Comparison of ENCODE assay signal across 9 mouse cellular contexts in the genomic region with DNA sequence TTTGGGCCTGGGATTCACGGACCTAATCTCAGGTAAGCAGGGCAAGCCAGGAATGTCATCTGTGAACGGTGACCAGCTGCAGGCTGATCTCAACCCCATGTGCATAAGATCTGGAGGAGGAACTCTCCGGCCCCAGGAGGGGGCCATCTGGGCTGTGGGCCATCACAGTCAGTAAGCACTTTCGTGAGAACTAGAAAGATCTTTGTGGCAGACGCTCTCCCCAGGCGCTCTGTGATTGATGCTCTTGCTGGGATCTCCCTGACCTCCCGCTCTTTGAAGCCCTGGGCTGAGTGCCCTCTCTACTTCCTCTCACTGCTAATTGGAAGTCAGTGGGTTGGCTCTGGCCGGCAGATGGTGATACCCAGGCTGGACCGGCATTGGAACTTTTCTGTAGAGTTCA.
A peak's percentile ranks its signal among the peaks of the same experiment; 100 is the strongest.
DNase-seq lines count a peak whose midpoint lies in the region; ATAC-seq lines count a peak whose summit lies in the region.
"Had no signal": no experiment of that assay in that cellular context is flagged by ENCODE, and none has a peak within 500 bp of the region (broad histone marks: within the 10 kb centered on the region; RNA-seq: fewer than 3 reads in every experiment).

No protein-coding gene starts in this region.

- no peaks in the 10 kb centered on the region for H3K36me3 ChIP-seq in liver, embryonic 11.5 days (ENCODE audit: control insufficient read depth, insufficient read depth, low read length)
- H3K36me3 ChIP-seq: embryonic facial prominence, embryonic 15.5 days had no signal

- H3K4me1 ChIP-seq in liver, embryonic 11.5 days (replicated peaks; ENCODE audit: control insufficient read depth, insufficient read depth, low read length), result peaks cover 5% of the 10 kb centered on the region

- no peak overlapping the region for H3K9ac ChIP-seq in liver, embryonic 11.5 days (ENCODE audit: low read depth, low read length)
- H3K9ac ChIP-seq: embryonic facial prominence, embryonic 15.5 days; liver, embryonic 14.5 days had no signal

- peak; percentile 50 for DNase-seq in testis, postnatal 10 days (ENCODE audit: low spot score)
- DNase-seq in testis, postnatal 14 days (ENCODE audit: low spot score), result no peak
- DNase-seq in embryo, embryonic 10 days (ENCODE audit: low spot score), result peak; percentile 87
- peak; percentile 60 to 72 for DNase-seq in kidney, postnatal 4 days
- DNase-seq in right cerebral cortex, postnatal 4 days, result no peak
- no peak for DNase-seq in left cerebral cortex, postnatal 36 days (ENCODE audit: low spot score in 2 of 2)
- no peak for DNase-seq in liver, embryonic 11.5 days (ENCODE audit: low spot score)

- WGBS in liver, embryonic 11.5 days, result 36% methylated on average over 9 of the region's 9 CpGs

- no peaks in the 10 kb centered on the region for H3K27me3 ChIP-seq in liver, embryonic 11.5 days (replicated peaks; ENCODE audit: control insufficient read depth, insufficient read depth, low read length)
- H3K27me3 ChIP-seq: embryonic facial prominence, embryonic 15.5 days had no signal

- no peak for ATAC-seq in liver, embryonic 11.5 days (replicated peaks; ENCODE audit: low FRiP score)

- H3K4me2 ChIP-seq in liver, embryonic 11.5 days, result no peak overlapping the region
- H3K4me2 ChIP-seq: embryonic facial prominence, embryonic 15.5 days had no signal

- no peak overlapping the region; the same call in 1 of the 2 replicates for H3K27ac ChIP-seq in liver, embryonic 11.5 days (ENCODE audit: low read depth, low read length)
- H3K27ac ChIP-seq: embryonic facial prominence, embryonic 15.5 days; liver, embryonic 14.5 days had no signal

- no peaks in the 10 kb centered on the region for H3K9me3 ChIP-seq in liver, embryonic 11.5 days (ENCODE audit: control insufficient read depth, low read length)
- H3K9me3 ChIP-seq: embryonic facial prominence, embryonic 15.5 days had no signal

- intact Hi-C loops in left cerebral cortex, postnatal 36 days (cut with DNase I), result no loop called here

- H3K4me3 ChIP-seq in liver, embryonic 11.5 days (ENCODE audit: low read depth, low read length), result no peak overlapping the region
- H3K4me3 ChIP-seq: embryonic facial prominence, embryonic 15.5 days had no signal

Comparison
In these comparisons a context has a peak if more than half of its experiments do, and no peak if none do; other contexts are left out.
1. DNase-seq: peak in testis, postnatal 10 days (single experiment), embryo, embryonic 10 days (single experiment) and kidney, postnatal 4 days (2 of 2); none in testis, postnatal 14 days (single experiment), right cerebral cortex, postnatal 4 days (single experiment), left cerebral cortex, postnatal 36 days (0 of 2) and liver, embryonic 11.5 days (single experiment).